Mouse (Mus musculus): ENCODE results near the gene Tiam1.

The Tiam1 gene

GRCm38 (mm10) chr16:89993991-89994825, 149.4 kb downstream of the Tiam1 start:
- DNase-seq (ENCODE audit: low spot score in 2 of 2) = no peak

GRCm38 (mm10) chr16:89993506-89993905, 150.1 kb downstream of the Tiam1 start:
- DNase-seq (ENCODE audit: low spot score in 2 of 2) = no peak

GRCm38 (mm10) chr16:89991701-89992152, 151.8 kb downstream of the Tiam1 start:
- no peak for DNase-seq (ENCODE audit: low spot score in 2 of 2)

GRCm38 (mm10) chr16:89990288-89990955, 153.1 kb downstream of the Tiam1 start:
- DNase-seq (ENCODE audit: low spot score in 2 of 2) = no peak

GRCm38 (mm10) chr16:89989816-89990215, 153.8 kb downstream of the Tiam1 start:
- no peak for DNase-seq (ENCODE audit: low spot score in 2 of 2)

GRCm38 (mm10) chr16:89986672-89987362, 156.8 kb downstream of the Tiam1 start:
- DNase-seq (ENCODE audit: low spot score in 2 of 2) = no peak

- DNase-seq (ENCODE audit: low spot score in 2 of 2) = no peak
These were observed 157.7 kb downstream of the Tiam1 start for GRCm38 (mm10) chr16:89985702-89986481.

- DNase-seq (ENCODE audit: low spot score in 2 of 2) = no peak
These were observed 163.4 kb downstream of the Tiam1 start for GRCm38 (mm10) chr16:89980075-89980744.

- DNase-seq (ENCODE audit: low spot score in 2 of 2) = no peak
These were observed 168.1 kb downstream of the Tiam1 start for GRCm38 (mm10) chr16:89975441-89975840.

GRCm38 (mm10) chr16:89973814-89974712, 169.5 kb downstream of the Tiam1 start:
- no peak for DNase-seq (ENCODE audit: low spot score in 2 of 2)

GRCm38 (mm10) chr16:89972854-89973487, 170.6 kb downstream of the Tiam1 start:
- peak in 1 of 2 experiments; percentile 57 for DNase-seq (ENCODE audit: low spot score in 2 of 2)

- DNase-seq (ENCODE audit: low spot score in 2 of 2) = no peak
These were observed 171.6 kb downstream of the Tiam1 start for GRCm38 (mm10) chr16:89972018-89972417.

GRCm38 (mm10) chr16:89968058-89968457, 175.5 kb downstream of the Tiam1 start:
- DNase-seq (ENCODE audit: low spot score in 2 of 2) = peak in 1 of 2 experiments; percentile 74

- DNase-seq (ENCODE audit: low spot score in 2 of 2) = no peak
These were observed 180.7 kb downstream of the Tiam1 start for GRCm38 (mm10) chr16:89962876-89963275.

GRCm38 (mm10) chr16:89960904-89961303, 182.7 kb downstream of the Tiam1 start:
- DNase-seq (ENCODE audit: low spot score in 2 of 2) = peak in 1 of 2 experiments; percentile 38

GRCm38 (mm10) chr16:89960186-89960878, 183.2 kb downstream of the Tiam1 start:
- DNase-seq (ENCODE audit: low spot score in 2 of 2) = peak in 1 of 2 experiments; percentile 81

- DNase-seq (ENCODE audit: low spot score in 2 of 2) = no peak
These were observed 184.6 kb downstream of the Tiam1 start for GRCm38 (mm10) chr16:89958982-89959381.

- no peak for DNase-seq (ENCODE audit: low spot score in 2 of 2)
These were observed 185.5 kb downstream of the Tiam1 start for GRCm38 (mm10) chr16:89958030-89958429.

- DNase-seq (ENCODE audit: low spot score in 2 of 2) = no peak
These were observed 189.0 kb downstream of the Tiam1 start for GRCm38 (mm10) chr16:89954525-89954924.

Data from left cerebral cortex, adult 9 months (tissue).